Mouse (Mus musculus): ENCODE measurements around the gene Radil. TPM values are rescaled to one million over a fixed set of nuclear protein-coding genes. Genes with fewer than 3 reads are reported as not detected.
A peak's percentile ranks its signal among the peaks of the same experiment; 100 is the strongest.

The Radil gene
- polyA plus RNA-seq, 1 experiment: 40.6 TPM

DNA sequence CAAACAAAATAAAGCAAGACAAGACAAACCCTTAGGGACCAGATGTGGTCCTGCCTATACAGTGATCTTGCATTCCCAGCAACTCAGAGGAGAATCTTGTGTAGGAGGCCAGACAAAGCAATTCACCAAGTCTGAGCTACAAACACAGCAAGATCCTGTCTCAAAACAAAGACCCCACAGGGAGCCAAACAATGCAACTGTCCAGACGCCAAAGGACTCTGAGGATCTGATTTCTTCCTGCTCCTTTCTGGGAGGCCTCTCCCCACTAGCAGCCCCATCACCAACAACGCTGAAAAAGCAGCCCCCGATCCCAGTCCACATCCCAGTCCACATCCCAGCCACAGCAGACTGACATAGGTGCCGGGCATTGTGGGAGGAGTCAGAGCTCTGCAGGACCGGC is 4.6 kb downstream of the Radil start:
- 38% methylated on average over 5 of the region's 5 CpGs for WGBS
- no peak for DNase-seq
- Histone ChIP-seq H3K4me1 (ENCODE audit: control insufficient read depth, insufficient read depth, low read length) (peaks cover 11% of the 10 kb centered on the region), H3K4me3 (replicated peaks; ENCODE audit: extremely low read depth, low read depth, low read length) (no peak overlapping the region)
- no peak for TF ChIP-seq CTCF (IDR thresholded peaks at IDR 0.05; ENCODE audit: insufficient read depth, low read length)
- TF ChIP-seq POLR2A (IDR thresholded peaks at IDR 0.05; ENCODE audit: borderline replicate concordance, extremely low read depth, low read depth, low read length): no peak

DNA sequence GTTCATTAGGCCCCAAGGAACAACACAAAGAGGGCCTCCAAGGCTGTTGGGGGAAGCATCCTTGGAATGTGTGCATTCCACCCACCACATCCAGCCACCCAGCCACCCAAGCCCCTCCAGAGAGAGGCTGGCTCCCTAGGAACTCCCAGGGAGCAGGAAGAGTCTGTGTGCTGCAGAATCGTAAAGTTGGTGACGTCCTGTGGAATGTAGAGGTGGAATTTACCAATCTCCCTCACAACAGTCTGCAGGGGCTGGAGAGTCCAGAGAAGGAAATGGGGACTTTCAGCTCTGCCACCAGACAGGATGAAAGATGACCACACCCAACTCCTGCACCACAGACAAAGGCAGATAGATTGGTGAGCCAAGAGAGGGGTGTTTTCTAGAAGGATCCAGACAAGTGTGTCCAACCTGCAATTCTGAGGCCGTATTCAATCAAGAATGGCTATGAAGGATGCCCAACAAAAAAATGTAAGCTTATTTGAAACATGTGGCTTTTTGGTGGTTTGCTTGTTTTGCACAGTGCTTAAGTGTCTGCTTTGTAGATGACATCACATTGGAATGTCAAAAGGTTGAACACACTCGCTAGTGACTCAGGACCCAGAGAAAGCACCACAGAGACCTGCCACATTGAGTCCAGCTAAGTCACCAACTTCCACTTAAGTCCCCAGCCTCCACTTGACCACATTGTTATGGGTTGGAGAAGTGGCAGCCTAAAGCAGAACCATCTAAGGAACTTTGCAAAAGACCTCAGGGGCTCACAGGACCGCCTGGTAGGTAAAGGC is 5.7 kb downstream of the Radil start:
- peak; percentile 34 for DNase-seq
- H3K4me1 ChIP-seq (ENCODE audit: control insufficient read depth, insufficient read depth, low read length): peaks cover 11% of the 10 kb centered on the region
- TF ChIP-seq POLR2A (IDR thresholded peaks at IDR 0.05; ENCODE audit: borderline replicate concordance, extremely low read depth, low read depth, low read length) (no peak), CTCF (IDR thresholded peaks at IDR 0.05; ENCODE audit: insufficient read depth, low read length) (no peak)
- WGBS: 36% methylated on average over 5 of the region's 5 CpGs
- H3K4me3 ChIP-seq (replicated peaks; ENCODE audit: extremely low read depth, low read depth, low read length): no peak overlapping the region

DNA sequence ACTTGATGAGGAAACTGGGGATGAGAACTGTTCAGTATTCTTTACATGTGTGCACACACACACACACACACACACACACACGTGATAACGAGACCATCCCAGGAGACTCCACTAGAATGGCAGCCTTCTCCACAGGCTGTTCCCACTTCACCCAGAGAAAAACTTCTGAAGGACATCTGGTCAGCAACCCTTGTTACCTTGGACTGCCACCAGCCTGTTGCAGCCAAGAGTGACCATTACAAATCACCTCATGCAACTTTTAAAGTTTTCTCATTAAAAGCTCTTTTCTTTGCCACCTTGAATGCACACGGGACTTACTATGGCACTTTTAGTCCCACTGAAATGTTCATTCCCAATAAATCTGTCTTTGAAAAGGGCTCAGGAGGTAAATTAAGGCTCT is 13.6 kb downstream of the Radil start:
- 74% methylated on average over 3 of the region's 3 CpGs for WGBS
- no peak for DNase-seq
- no peak overlapping the region for H3K4me3 ChIP-seq (replicated peaks; ENCODE audit: extremely low read depth, low read depth, low read length)
- no peak for TF ChIP-seq CTCF (IDR thresholded peaks at IDR 0.05; ENCODE audit: insufficient read depth, low read length)
- no peak for TF ChIP-seq POLR2A (IDR thresholded peaks at IDR 0.05; ENCODE audit: borderline replicate concordance, extremely low read depth, low read depth, low read length)
- no peaks in the 10 kb centered on the region for H3K4me1 ChIP-seq (ENCODE audit: control insufficient read depth, insufficient read depth, low read length)

DNA sequence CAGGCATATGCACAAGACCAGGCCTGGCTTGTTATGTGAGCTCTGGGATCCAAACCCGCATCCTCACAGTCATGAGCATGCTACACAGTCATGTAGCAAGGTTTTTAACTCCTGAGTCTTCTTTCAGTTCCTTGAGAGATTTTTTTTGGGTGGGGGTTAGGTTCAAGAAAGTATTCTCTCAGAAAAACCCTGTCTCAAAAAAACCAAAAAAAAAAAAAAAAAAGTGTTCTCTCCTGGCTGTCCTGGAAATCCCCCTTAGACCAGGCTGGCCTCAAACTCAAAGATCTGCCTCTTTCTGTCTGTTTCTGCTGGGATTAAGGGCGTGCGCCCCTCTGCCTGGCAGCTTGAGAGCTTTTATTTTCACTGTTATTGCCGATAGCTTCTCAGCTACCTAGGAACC is 15.5 kb downstream of the Radil start:
- no peaks in the 10 kb centered on the region for H3K4me1 ChIP-seq (ENCODE audit: control insufficient read depth, insufficient read depth, low read length)
- WGBS: 82% methylated on average over 4 of the region's 4 CpGs
- TF ChIP-seq POLR2A (IDR thresholded peaks at IDR 0.05; ENCODE audit: borderline replicate concordance, extremely low read depth, low read depth, low read length) (no peak), CTCF (IDR thresholded peaks at IDR 0.05; ENCODE audit: insufficient read depth, low read length) (no peak)
- DNase-seq: no peak
- H3K4me3 ChIP-seq (replicated peaks; ENCODE audit: extremely low read depth, low read depth, low read length): no peak overlapping the region

DNA sequence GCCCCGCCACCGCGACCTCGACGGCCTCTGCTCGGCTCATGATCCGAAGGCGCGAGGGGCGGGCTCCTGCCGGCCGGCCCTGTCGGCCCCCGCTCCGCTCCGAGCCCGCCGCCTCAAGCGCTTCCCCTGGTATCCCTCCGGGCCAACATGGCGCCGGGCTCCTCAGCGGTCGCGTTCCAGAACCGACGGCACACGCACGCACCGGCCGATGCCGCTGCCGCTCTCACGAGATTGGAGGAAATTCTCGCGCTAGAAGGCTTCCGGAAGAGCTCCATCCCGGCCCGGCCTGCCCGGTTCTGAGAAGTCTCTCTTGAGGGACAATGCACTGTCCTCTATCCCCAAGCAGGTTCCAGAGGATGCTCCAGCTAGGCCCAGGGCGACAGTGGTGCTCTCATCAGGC is 21.0 kb downstream of the Radil start, which contains the start of gene Papolb:
TSS of gene Papolb (minus strand) at position 162 of the 400 bp plus-strand sequence.
- no peak within 1 kb of the TSS for H3K4me3 ChIP-seq (replicated peaks; ENCODE audit: extremely low read depth, low read depth, low read length)
- no peak for TF ChIP-seq CTCF (IDR thresholded peaks at IDR 0.05; ENCODE audit: insufficient read depth, low read length)
- WGBS: 34% methylated on average over 40 of the region's 41 CpGs
- no peaks in the 10 kb centered on the region for H3K4me1 ChIP-seq (ENCODE audit: control insufficient read depth, insufficient read depth, low read length)
- DNase-seq: no peak

DNA sequence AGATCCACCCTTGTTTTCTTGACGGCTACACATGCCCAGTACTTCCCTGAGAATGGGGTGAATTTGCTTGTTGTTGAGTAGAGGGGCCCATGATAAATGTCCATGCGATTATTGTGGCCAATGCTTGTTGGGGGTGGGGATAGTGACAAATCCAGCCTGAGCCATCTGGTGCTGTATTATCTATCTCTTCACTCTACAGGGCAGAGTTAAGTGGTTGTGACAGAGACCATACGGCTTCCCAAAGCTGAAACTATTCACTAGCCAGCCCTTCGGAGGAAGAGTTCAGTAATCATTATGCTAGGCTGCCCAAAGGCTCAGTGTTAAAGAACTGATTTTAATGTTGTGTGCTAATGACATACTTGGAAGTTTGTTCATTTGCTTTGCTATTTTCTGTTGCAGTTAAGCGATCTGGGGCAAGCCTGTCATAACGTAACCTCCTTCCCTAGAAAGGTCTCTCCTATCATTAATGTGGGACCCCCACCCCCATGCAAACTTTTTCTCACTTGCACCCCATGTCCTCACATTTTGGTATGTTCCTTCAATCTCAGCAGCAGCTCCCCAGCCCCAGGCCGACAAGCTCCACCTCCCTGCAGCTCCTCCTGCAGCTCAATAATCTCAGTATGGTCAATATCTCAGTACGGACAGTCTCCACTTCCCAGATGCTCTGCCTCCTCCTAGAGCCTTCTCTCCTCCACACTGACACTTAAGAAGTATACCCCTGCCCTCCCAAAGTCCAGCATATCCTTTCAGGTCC is 26.0 kb downstream of the Radil start:
- no peak for TF ChIP-seq POLR2A (IDR thresholded peaks at IDR 0.05; ENCODE audit: borderline replicate concordance, extremely low read depth, low read depth, low read length)
- no peak for TF ChIP-seq CTCF (IDR thresholded peaks at IDR 0.05; ENCODE audit: insufficient read depth, low read length)
- DNase-seq: no peak
- WGBS: 60% methylated on average over 8 of the region's 8 CpGs
- H3K4me3 ChIP-seq (replicated peaks; ENCODE audit: extremely low read depth, low read depth, low read length): no peak overlapping the region
- peaks cover 3% of the 10 kb centered on the region; the same call in 1 of the 2 replicates for H3K4me1 ChIP-seq (ENCODE audit: control insufficient read depth, insufficient read depth, low read length)

DNA sequence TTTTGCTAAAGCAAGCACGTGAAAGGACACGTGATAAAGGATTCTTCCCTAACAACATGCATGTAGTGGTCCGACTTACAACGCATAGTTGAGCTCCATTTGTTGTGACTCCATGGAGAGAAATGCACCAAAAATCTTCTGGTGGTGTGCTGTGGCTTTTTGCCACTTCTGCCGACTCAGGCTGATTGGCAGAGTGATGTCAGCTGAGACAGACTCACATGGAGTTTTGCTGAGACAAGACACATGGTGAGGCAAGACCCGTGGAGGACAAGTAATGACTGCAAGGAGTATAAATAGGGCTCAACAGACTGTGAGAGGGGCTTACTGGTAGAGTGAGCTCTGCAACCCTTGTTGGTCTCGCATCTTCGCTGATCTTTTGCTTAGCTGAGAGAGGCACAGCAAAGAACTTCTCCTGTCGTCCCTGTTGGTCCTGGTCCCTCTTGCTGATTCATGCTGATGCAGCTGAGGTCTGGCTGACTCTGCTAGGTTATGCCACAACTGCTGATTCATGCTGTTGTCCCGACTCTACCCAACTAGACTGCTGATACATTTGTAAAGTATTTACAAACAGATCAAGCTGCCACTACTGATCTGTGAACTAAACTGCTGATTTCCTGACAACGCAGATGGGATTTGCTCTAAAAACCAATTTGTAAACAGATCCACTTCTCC is 29.6 kb downstream of the Radil start:
- DNase-seq: no peak
- TF ChIP-seq CTCF (IDR thresholded peaks at IDR 0.05; ENCODE audit: insufficient read depth, low read length): no peak
- Histone ChIP-seq H3K4me1 (ENCODE audit: control insufficient read depth, insufficient read depth, low read length) (peaks cover 3% of the 10 kb centered on the region; the same call in 1 of the 2 replicates), H3K4me3 (replicated peaks; ENCODE audit: extremely low read depth, low read depth, low read length) (no peak overlapping the region)
- WGBS: 70% methylated on average over 11 of the region's 11 CpGs

DNA sequence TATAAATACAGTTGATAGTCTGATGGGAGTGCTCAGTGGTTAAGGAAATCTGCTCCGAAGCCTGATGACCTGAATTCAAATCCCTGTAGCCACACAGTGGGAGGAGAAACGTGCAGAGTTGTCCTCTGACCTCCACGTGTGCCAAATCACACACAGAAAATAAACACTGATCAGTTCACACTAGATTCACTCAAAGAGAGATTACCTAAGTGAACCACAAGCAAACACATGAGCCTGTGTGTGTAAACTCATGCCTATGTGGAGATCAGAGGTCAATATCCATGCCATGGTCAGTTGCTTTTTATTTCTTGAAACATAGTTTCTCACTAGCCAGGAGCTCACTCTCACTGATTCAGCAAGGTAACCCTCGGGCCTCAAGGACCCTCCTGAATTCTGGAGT is 30.5 kb downstream of the Radil start:
- TF ChIP-seq CTCF (IDR thresholded peaks at IDR 0.05; ENCODE audit: insufficient read depth, low read length) (no peak), POLR2A (IDR thresholded peaks at IDR 0.05; ENCODE audit: borderline replicate concordance, extremely low read depth, low read depth, low read length) (no peak)
- Histone ChIP-seq H3K4me1 (ENCODE audit: control insufficient read depth, insufficient read depth, low read length) (peaks cover 3% of the 10 kb centered on the region; the same call in 1 of the 2 replicates), H3K4me3 (replicated peaks; ENCODE audit: extremely low read depth, low read depth, low read length) (no peak overlapping the region)
- DNase-seq: no peak
- WGBS: 47% methylated on average over 4 of the region's 4 CpGs

DNA sequence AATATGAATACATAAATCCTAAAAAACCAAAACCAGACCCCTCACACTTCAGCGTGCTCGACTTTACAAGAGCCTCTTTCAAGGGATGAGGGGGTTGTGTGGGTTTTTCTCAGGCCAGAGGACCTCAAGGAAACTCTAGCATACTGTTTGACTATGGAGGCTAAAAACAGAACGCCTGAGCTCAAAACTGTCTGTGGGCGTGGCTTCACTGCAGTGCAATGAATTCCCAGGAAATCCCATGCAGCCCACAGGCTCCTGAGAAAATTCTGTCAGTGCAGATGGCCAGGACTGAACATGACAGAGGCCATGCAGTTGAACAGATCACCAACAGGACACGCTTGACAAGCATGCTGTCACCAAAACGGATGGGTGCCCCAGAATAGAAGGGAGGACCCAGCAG is 31.9 kb downstream of the Radil start:
- Histone ChIP-seq H3K4me3 (replicated peaks; ENCODE audit: extremely low read depth, low read depth, low read length) (no peak overlapping the region), H3K4me1 (ENCODE audit: control insufficient read depth, insufficient read depth, low read length) (peaks cover 3% of the 10 kb centered on the region; the same call in 1 of the 2 replicates)
- DNase-seq: no peak
- TF ChIP-seq CTCF (IDR thresholded peaks at IDR 0.05; ENCODE audit: insufficient read depth, low read length) (no peak), POLR2A (IDR thresholded peaks at IDR 0.05; ENCODE audit: borderline replicate concordance, extremely low read depth, low read depth, low read length) (no peak)
- WGBS: 46% methylated on average over 6 of the region's 6 CpGs
